Mouse (Mus musculus) liver, adult 2 months (tissue): Measurements from ENCODE around the gene Oxnad1.

Experiments used
- CTCF ChIP-seq: fragments of 200-500 bp; IDR thresholded peaks from 2 replicates; pipeline ENCODE4 v1.5.1; 2011; ENCODE audit warnings: low read depth, low read length, control low read depth
- POLR2A ChIP-seq: fragments of 200-500 bp; IDR thresholded peaks from 2 replicates; pipeline ENCODE4 v1.6.1; 2011; ENCODE audit warnings: low read length, control low read depth; ENCODE audit not compliant: insufficient read depth; ENCODE audit errors: extremely low read depth

DNA sequence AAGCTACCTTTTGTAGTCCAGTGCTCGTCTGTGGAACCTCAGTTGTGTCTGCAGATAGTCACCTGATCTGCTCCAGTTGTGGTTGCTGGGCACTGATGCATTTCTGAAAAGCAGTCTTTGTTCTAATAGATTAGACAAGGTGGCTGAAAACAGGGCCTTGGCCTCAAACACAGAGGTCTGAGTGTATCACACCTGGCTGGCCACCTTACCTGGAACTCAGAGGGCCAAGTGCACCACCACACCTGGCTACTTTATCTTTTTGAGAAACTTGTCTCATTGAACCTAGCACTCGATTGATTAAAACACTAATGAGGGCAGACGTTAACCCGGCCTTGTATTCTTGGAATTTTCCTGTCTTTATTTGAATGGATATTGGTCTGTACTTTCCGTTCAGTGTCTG lies 10.5 kb downstream of the Oxnad1 start:
- TF ChIP-seq CTCF (no peak), POLR2A (no peak)
